Mouse (Mus musculus) hindbrain, postnatal 0 days (tissue): ENCODE data around the gene Amz2. TPM values are rescaled to one million over a fixed set of nuclear protein-coding genes. Genes with fewer than 3 reads are reported as not detected.

Experiments
- ATAC-seq: fragments of 200-750 bp; cut with Nextera tagmentation; 2 replicates; pipeline ENCODE4 v1.8.0; 2017; ENCODE audit warnings: mild to moderate bottlenecking, moderate TSS enrichment, moderate library complexity
- DNase-seq: peaks from one replicate; pipeline ENCODE4 v3.0.0-alpha.2; 2015; ENCODE audit warnings: low spot score
- H3K27ac ChIP-seq: fragments of 300-500 bp; sonication (generic); 2 replicates; pipeline ENCODE4 v1.5.1; 2014; ENCODE audit warnings: mild to moderate bottlenecking
- H3K27me3 ChIP-seq: fragments of 300-500 bp; sonication (generic); 2 replicates; pipeline ENCODE4 v1.6.1; 2014; ENCODE audit warnings: low read length, mixed read lengths; ENCODE audit not compliant: insufficient read depth
- H3K36me3 ChIP-seq: fragments of 300-500 bp; sonication (generic); 2 replicates; pipeline ENCODE4 v1.6.1; 2014; ENCODE audit warnings: low read length, mixed read lengths; ENCODE audit not compliant: insufficient read depth
- H3K4me1 ChIP-seq: fragments of 300-500 bp; sonication (generic); 2 replicates; pipeline ENCODE4 v1.6.1; 2014; ENCODE audit warnings: antibody characterized with exemption, low read length, mixed read lengths; ENCODE audit not compliant: insufficient read depth
- H3K4me2 ChIP-seq: fragments of 300-500 bp; sonication (generic); 2 replicates; pipeline ENCODE4 v1.6.1; 2014; ENCODE audit warnings: low read depth, mild to moderate bottlenecking, low read length, moderate library complexity, mixed read lengths
- H3K4me3 ChIP-seq: fragments of 300-500 bp; sonication (generic); 2 replicates; pipeline ENCODE4 v1.5.1; 2014; ENCODE audit warnings: low read length
- H3K9ac ChIP-seq: fragments of 300-500 bp; sonication (generic); replicated peaks from 2 replicates; pipeline ENCODE4 v1.6.1; 2014; ENCODE audit warnings: mild to moderate bottlenecking, low read length, moderate library complexity, mixed read lengths
- H3K9me3 ChIP-seq: fragments of 300-500 bp; sonication (generic); 2 replicates; pipeline ENCODE4 v1.6.1; 2016; ENCODE audit warnings: low read length, mixed read lengths
- CTCF ChIP-seq: IDR thresholded peaks from 2 replicates; pipeline ENCODE4 v1.5.1; 2016; ENCODE audit warnings: antibody characterized with exemption, control low read depth, low read depth
- WGBS: fragments of 180-500 bp; shearing (Covaris S2); extraction: QIAGEN DNeasy Blood & Tissue Kit; methylation state at CpG from one replicate; pipeline ENCODE4 v1.1.7; 2014; 5-methylcytosine and 5-hydroxymethylcytosine counted together
- polyA plus RNA-seq: library from polyadenylated mRNA; unstranded; fragments of >200 nt; fragmentation: Nextera tagmentation; extraction: Ambion mirVana; gene quantifications from 2 replicates; pipeline ENCODE4 v1.2.1, GENCODE M21; 2015
- total RNA-seq: library from RNA; depleted of rRNA; stranded (reverse); fragments of >200 nt; gene quantifications from 2 replicates; pipeline ENCODE4 v1.2.3, GENCODE M21; 2014

Gene Amz2
- total and polyA plus RNA-seq, 2 experiments from 2014 or later = 38.4 to 145 TPM

GRCm38 (mm10) chr11:109434233-109434798 is 8.6 kb downstream of the Amz2 start:
- Histone ChIP-seq H3K4me1 (no peaks in the 10 kb centered on the region), H3K27ac (no peak overlapping the region), H3K4me2 (no peak overlapping the region), H3K4me3 (no peak overlapping the region), H3K36me3 (peaks cover 32% of the 10 kb centered on the region; the same call in 1 of the 2 replicates), H3K9me3 (no peaks in the 10 kb centered on the region), H3K27me3 (no peaks in the 10 kb centered on the region), H3K9ac (no peak overlapping the region)
- 95% methylated on average over 16 of the region's 16 CpGs for WGBS
- DNase-seq = no peak
- 0 out of 2 replicates have a peak, but pooled peaks have one; percentile 2 for TF ChIP-seq CTCF
- ATAC-seq = no peak

GRCm38 (mm10) chr11:109436889-109437288 is 11.1 kb downstream of the Amz2 start:
- no peaks in the 10 kb centered on the region for H3K4me1 ChIP-seq
- no peak for TF ChIP-seq CTCF
- no peak overlapping the region for H3K4me2 ChIP-seq
- ATAC-seq = no peak
- no peak overlapping the region for H3K9ac ChIP-seq
- H3K27me3 ChIP-seq = no peaks in the 10 kb centered on the region
- no peak overlapping the region for H3K27ac ChIP-seq
- no peaks in the 10 kb centered on the region for H3K9me3 ChIP-seq
- 62% methylated on average over 8 of the region's 8 CpGs for WGBS
- H3K4me3 ChIP-seq = no peak overlapping the region
- no peak for DNase-seq
- H3K36me3 ChIP-seq = peaks cover 25% of the 10 kb centered on the region; the same call in 1 of the 2 replicates

GRCm38 (mm10) chr11:109439209-109439608 is 13.5 kb downstream of the Amz2 start:
- H3K27ac ChIP-seq = 0 out of 2 replicates have a peak overlapping the region, but pooled peaks have one; percentile 8
- peak overlapping the region; percentile 46 for H3K4me3 ChIP-seq
- H3K27me3 ChIP-seq = no peaks in the 10 kb centered on the region
- no peak for DNase-seq
- WGBS = 14% methylated on average over 5 of the region's 5 CpGs
- no peaks in the 10 kb centered on the region for H3K9me3 ChIP-seq
- no peak for TF ChIP-seq CTCF
- no peak; the same call in 1 of the 2 replicates for ATAC-seq
- peaks cover 18% of the 10 kb centered on the region; the same call in 1 of the 2 replicates for H3K36me3 ChIP-seq
- H3K4me2 ChIP-seq = peak overlapping the region; percentile 80
- H3K4me1 ChIP-seq = no peaks in the 10 kb centered on the region
- peak overlapping the region; percentile 56; the same call in 1 of the 2 replicates for H3K9ac ChIP-seq

- peak overlapping the region; percentile 46 for H3K4me3 ChIP-seq
- no peaks in the 10 kb centered on the region for H3K9me3 ChIP-seq
- no peaks in the 10 kb centered on the region for H3K27me3 ChIP-seq
- peak; percentile 78 for DNase-seq
- no peaks in the 10 kb centered on the region for H3K4me1 ChIP-seq
- WGBS = 2% methylated on average over 32 of the region's 32 CpGs
- peak; percentile 32 for TF ChIP-seq CTCF
- peak overlapping the region; percentile 8; the same call in 1 of the 2 replicates for H3K27ac ChIP-seq
- H3K36me3 ChIP-seq = peaks cover 12% of the 10 kb centered on the region; the same call in 1 of the 2 replicates
- H3K4me2 ChIP-seq = peak overlapping the region; percentile 80
- H3K9ac ChIP-seq = peak overlapping the region; percentile 56
- peak; percentile 65 for ATAC-seq
Observed at GRCm38 (mm10) chr11:109439829-109440340, 14.1 kb downstream of the Amz2 start.

- no peak overlapping the region for H3K9ac ChIP-seq
- DNase-seq (no peak), ATAC-seq (no peak)
- peaks cover 8% of the 10 kb centered on the region; the same call in 1 of the 2 replicates for H3K36me3 ChIP-seq
- no peaks in the 10 kb centered on the region for H3K4me1 ChIP-seq
- no peak overlapping the region for H3K27ac ChIP-seq
- TF ChIP-seq CTCF = no peak
- no peaks in the 10 kb centered on the region for H3K9me3 ChIP-seq
- peak overlapping the region; percentile 80 for H3K4me2 ChIP-seq
- no peaks in the 10 kb centered on the region for H3K27me3 ChIP-seq
- 69% methylated on average over 4 of the region's 4 CpGs for WGBS
- H3K4me3 ChIP-seq = no peak overlapping the region
Observed at GRCm38 (mm10) chr11:109440641-109441040, 14.9 kb downstream of the Amz2 start.

- Histone ChIP-seq H3K9me3 (no peaks in the 10 kb centered on the region), H3K27me3 (no peaks in the 10 kb centered on the region), H3K9ac (no peak overlapping the region), H3K36me3 (peaks cover 8% of the 10 kb centered on the region; the same call in 1 of the 2 replicates), H3K4me1 (no peaks in the 10 kb centered on the region), H3K4me2 (no peak overlapping the region), H3K4me3 (no peak overlapping the region), H3K27ac (no peak overlapping the region)
- WGBS = 61% methylated on average over 3 of the region's 3 CpGs
- DNase-seq = peak; percentile 67
- ATAC-seq = 0 out of 2 replicates have a peak, but pooled peaks have one; percentile 57
- TF ChIP-seq CTCF = peak; percentile 78
Observed at GRCm38 (mm10) chr11:109441119-109441518, 15.4 kb downstream of the Amz2 start.
